Mouse (Mus musculus): ENCODE results near the gene Hes6. TPM values are rescaled to one million over a fixed set of nuclear protein-coding genes. Genes with fewer than 3 reads are reported as not detected.

The Hes6 gene
- total and polyA plus RNA-seq, 3 experiments, result 19.0 to 91.5 (median 42.2) TPM

DNA sequence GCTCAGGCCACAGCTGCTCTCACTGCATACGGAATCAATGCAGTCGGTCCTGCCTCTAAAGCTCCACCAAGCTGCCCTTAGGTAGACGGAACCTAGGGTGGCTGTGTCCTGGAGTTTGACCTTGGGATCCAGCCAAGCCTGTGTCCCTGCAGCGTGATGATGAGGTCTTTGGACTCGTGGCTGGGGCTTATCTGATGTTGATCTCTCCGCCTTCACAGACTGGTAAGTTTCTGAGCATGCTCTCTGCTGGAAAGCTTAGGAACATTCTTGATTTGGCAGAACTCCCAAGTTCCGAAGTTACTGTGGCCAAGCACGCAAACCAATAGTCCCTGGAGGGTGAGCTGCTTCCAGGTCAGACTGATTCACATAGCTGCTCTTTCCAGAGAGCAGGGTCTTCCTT is 32.2 kb upstream of the Hes6 start:
- Histone ChIP-seq H3K27me3 (ENCODE audit: insufficient read depth, low read length) (no peaks in the 10 kb centered on the region), H3K36me3 (replicated peaks) (peaks cover 99% of the 10 kb centered on the region), H3K9me3 (replicated peaks) (peaks cover 8% of the 10 kb centered on the region), H3K4me1 (ENCODE audit: insufficient read depth, low read depth, low read length) (peaks cover 20% of the 10 kb centered on the region), H3K4me3 (ENCODE audit: low read depth, low read length) (no peak overlapping the region)
- DNase-seq (ENCODE audit: low spot score) (no peak), ATAC-seq (ENCODE audit: extremely low read depth, insufficient number of reproducible peaks, low FRiP score, poor library complexity, severe bottlenecking) (no peak)
- TF ChIP-seq TAL1 (conservative IDR thresholded peaks at IDR 0.05; ENCODE audit: low read depth, low read length) (no peak; the same call in 1 of the 2 replicates), CTCF (IDR thresholded peaks at IDR 0.05; ENCODE audit: low read depth, low read length) (no peak), POLR2AphosphoS5 (IDR thresholded peaks at IDR 0.05; ENCODE audit: insufficient replicate concordance, low read depth, low read length) (no peak), GATA2 (IDR thresholded peaks at IDR 0.05; ENCODE audit: borderline replicate concordance, low read depth, low read length) (no peak), GATA1 (IDR thresholded peaks at IDR 0.05; ENCODE audit: borderline replicate concordance, low read length) (no peak)

DNA sequence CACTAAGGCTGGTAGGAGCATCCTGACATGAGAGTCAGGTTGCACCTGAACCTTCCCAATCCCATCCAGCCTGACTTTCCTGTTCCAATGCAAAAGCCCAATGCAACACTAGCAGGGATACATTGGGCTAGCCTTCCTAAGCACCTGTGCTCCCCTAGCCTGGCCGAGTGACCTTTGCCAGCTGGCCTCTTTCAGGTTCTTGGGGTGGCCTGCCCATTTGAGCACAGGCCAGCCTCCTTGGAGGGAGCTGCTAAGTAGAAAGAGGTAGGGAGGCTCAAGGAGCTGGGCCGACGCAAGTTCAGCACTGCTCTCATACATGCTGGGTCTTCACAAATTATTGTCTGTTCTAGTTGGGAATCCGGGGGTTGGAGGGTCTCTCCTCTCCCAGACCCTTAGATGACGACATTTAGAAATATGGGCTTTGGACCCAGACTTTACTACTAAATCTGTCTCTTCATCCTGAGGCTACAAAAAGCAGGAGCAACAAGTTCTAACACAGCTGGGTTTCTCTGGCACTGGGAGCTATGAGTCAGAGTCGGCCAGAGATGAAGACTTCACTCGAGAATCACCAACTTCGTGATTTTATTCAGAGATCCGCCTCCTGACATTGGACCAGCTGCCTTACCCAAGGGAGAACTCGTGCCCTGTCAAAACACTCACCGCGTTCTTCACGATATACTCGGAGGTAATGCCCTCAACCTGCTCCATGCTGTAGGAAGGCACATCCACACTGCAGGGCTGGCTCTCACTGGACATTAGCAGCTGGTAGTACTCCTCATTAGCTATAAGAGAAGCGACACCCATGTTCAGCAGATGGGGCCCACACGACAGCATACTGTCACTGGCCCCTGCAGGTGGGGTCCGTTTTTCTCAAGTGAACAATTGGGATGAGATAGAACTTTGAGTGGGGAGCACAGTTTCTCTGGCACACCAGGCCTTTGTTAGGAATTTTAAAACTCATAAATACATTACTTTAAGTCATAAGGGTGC is 31.3 kb upstream of the Hes6 start:
- TF ChIP-seq CTCF (IDR thresholded peaks at IDR 0.05; ENCODE audit: low read depth, low read length), result no peak
- TF ChIP-seq GATA1 (IDR thresholded peaks at IDR 0.05; ENCODE audit: borderline replicate concordance, low read length), result no peak
- TF ChIP-seq POLR2AphosphoS5 (IDR thresholded peaks at IDR 0.05; ENCODE audit: insufficient replicate concordance, low read depth, low read length), result no peak
- TF ChIP-seq GATA2 (IDR thresholded peaks at IDR 0.05; ENCODE audit: borderline replicate concordance, low read depth, low read length), result no peak
- no peak for TF ChIP-seq TAL1 (conservative IDR thresholded peaks at IDR 0.05; ENCODE audit: low read depth, low read length)
- Histone ChIP-seq H3K27me3 (ENCODE audit: insufficient read depth, low read length) (no peaks in the 10 kb centered on the region), H3K4me3 (ENCODE audit: low read depth, low read length) (no peak overlapping the region), H3K9me3 (replicated peaks) (peaks cover 8% of the 10 kb centered on the region), H3K4me1 (ENCODE audit: insufficient read depth, low read depth, low read length) (peaks cover 15% of the 10 kb centered on the region), H3K36me3 (replicated peaks) (peaks cover 99% of the 10 kb centered on the region)
- DNase-seq (ENCODE audit: low spot score) (no peak), ATAC-seq (ENCODE audit: extremely low read depth, insufficient number of reproducible peaks, low FRiP score, poor library complexity, severe bottlenecking) (no peak)

DNA sequence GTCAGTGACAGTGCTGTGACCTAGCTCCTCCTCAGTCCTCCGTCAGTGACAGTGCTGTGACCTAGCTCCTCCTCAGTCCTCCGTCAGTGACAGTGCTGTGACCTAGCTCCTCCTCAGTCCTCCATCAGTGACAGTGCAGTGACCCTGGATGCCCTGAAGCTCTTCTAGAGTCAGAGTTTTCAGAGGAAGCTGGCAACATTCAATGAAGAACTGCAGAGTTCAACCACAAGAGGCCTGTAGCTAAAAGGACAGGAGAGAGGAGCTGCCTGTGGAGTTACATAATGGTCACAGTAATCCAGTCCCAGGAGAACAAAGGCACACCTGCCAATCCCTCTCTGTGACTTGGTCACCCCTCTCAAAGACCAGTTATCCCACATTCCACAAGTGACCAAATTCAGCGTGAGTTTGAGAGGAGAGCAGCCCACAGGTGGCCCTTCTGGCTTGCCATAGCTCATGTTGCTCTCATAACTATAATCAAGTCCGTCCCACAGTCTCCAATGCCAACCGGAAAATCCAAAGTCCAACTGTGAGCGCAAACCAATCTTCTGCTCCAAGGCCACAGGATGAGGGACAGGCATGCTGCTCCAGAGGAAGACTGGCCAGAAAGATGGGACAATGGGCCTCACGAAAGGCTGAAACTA is 28.6 kb upstream of the Hes6 start:
- TF ChIP-seq CTCF (IDR thresholded peaks at IDR 0.05; ENCODE audit: low read depth, low read length) (no peak), POLR2AphosphoS5 (IDR thresholded peaks at IDR 0.05; ENCODE audit: insufficient replicate concordance, low read depth, low read length) (no peak), GATA1 (IDR thresholded peaks at IDR 0.05; ENCODE audit: borderline replicate concordance, low read length) (no peak), GATA2 (IDR thresholded peaks at IDR 0.05; ENCODE audit: borderline replicate concordance, low read depth, low read length) (no peak), TAL1 (conservative IDR thresholded peaks at IDR 0.05; ENCODE audit: low read depth, low read length) (no peak)
- H3K27me3 ChIP-seq (ENCODE audit: insufficient read depth, low read length), result no peaks in the 10 kb centered on the region
- DNase-seq (ENCODE audit: low spot score) (no peak), ATAC-seq (ENCODE audit: extremely low read depth, insufficient number of reproducible peaks, low FRiP score, poor library complexity, severe bottlenecking) (no peak)
- peaks cover 96% of the 10 kb centered on the region for H3K36me3 ChIP-seq (replicated peaks)
- H3K9me3 ChIP-seq (replicated peaks), result peaks cover 3% of the 10 kb centered on the region
- H3K4me3 ChIP-seq (ENCODE audit: low read depth, low read length), result no peak overlapping the region
- H3K4me1 ChIP-seq (ENCODE audit: insufficient read depth, low read depth, low read length), result no peaks in the 10 kb centered on the region

DNA sequence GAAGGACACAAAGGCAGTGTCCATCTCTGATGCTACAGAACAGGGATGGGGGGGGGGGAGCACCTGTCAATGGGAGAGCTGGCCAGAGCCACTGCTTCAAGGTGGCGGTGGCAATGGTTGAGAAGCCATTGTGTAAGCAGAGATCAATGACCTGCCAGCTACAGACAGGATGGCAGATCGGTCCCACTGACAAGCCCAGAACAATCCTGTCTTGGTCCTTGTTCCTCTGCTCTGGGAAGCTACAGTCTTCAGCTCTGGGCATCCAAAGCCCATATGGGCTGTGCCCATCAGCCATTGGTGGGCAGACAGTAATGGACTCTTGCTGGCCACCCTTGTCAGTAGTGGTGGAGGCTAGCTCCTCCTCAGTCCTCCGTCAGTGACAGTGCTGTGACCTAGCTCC is 28.0 kb upstream of the Hes6 start:
- ATAC-seq (ENCODE audit: extremely low read depth, insufficient number of reproducible peaks, low FRiP score, poor library complexity, severe bottlenecking), result no peak
- H3K4me1 ChIP-seq (ENCODE audit: insufficient read depth, low read depth, low read length), result no peaks in the 10 kb centered on the region
- peaks cover 96% of the 10 kb centered on the region for H3K36me3 ChIP-seq (replicated peaks)

DNA sequence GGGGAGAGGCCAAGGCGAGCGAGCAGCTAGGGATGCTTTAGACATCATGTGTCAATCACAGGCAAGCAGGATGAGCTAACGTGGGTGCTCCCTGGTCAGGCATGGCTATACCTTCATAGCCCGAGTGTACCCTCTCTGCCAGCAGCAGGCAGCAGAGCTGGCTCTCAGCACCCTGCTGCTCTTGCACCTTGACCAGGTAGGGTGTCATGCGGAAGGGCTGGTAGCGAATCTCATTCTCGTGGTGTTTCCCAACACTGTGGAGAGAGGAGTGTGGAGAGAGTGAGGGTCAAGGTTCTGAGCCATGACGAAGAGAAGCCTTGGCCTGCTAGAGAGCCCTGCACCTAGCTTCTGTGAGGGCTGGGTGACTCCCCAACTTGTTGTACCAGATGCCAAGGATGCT is 25.9 kb upstream of the Hes6 start:
- no peak for ATAC-seq (ENCODE audit: extremely low read depth, insufficient number of reproducible peaks, low FRiP score, poor library complexity, severe bottlenecking)
- DNase-seq (ENCODE audit: low spot score), result no peak
- TF ChIP-seq POLR2AphosphoS5 (IDR thresholded peaks at IDR 0.05; ENCODE audit: insufficient replicate concordance, low read depth, low read length), result no peak
- no peak for TF ChIP-seq GATA1 (IDR thresholded peaks at IDR 0.05; ENCODE audit: borderline replicate concordance, low read length)
- Histone ChIP-seq H3K27me3 (ENCODE audit: insufficient read depth, low read length) (no peaks in the 10 kb centered on the region), H3K36me3 (replicated peaks) (peaks cover 96% of the 10 kb centered on the region), H3K9me3 (replicated peaks) (no peaks in the 10 kb centered on the region), H3K4me3 (ENCODE audit: low read depth, low read length) (no peak overlapping the region), H3K4me1 (ENCODE audit: insufficient read depth, low read depth, low read length) (peaks cover 4% of the 10 kb centered on the region; the same call in 1 of the 2 replicates)

More for the DNA sequence above, 28.0 kb upstream of the Hes6 start:
- DNase-seq (ENCODE audit: low spot score), result no peak
- Histone ChIP-seq H3K9me3 (replicated peaks) (no peaks in the 10 kb centered on the region), H3K4me3 (ENCODE audit: low read depth, low read length) (no peak overlapping the region), H3K27me3 (ENCODE audit: insufficient read depth, low read length) (no peaks in the 10 kb centered on the region)
- no peak for TF ChIP-seq CTCF (IDR thresholded peaks at IDR 0.05; ENCODE audit: low read depth, low read length)
- no peak for TF ChIP-seq GATA2 (IDR thresholded peaks at IDR 0.05; ENCODE audit: borderline replicate concordance, low read depth, low read length)
- TF ChIP-seq TAL1 (conservative IDR thresholded peaks at IDR 0.05; ENCODE audit: low read depth, low read length), result no peak
- no peak for TF ChIP-seq GATA1 (IDR thresholded peaks at IDR 0.05; ENCODE audit: borderline replicate concordance, low read length)
- TF ChIP-seq POLR2AphosphoS5 (IDR thresholded peaks at IDR 0.05; ENCODE audit: insufficient replicate concordance, low read depth, low read length), result no peak

DNA sequence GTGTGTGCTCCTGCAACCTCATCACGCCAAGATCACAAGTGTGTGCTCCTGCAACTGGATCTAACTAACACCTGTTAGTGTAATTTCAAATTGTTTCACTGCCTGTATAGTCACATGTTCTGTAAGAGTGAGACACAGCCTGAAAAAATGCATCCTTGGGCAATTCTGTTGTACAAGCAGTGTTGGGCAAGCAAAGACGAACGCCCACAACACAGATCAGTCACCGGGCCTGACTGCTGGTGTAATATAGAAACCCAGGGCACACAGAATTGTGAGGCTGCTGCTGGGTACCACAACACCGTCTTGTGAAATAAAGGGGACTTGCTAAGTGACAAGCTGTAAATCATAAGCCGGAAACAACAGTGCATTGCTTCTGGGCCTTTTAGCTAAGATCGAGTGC is 23.7 kb upstream of the Hes6 start:
- Histone ChIP-seq H3K36me3 (replicated peaks) (peaks cover 96% of the 10 kb centered on the region), H3K4me1 (ENCODE audit: insufficient read depth, low read depth, low read length) (peaks cover 4% of the 10 kb centered on the region; the same call in 1 of the 2 replicates)
- no peak for ATAC-seq (ENCODE audit: extremely low read depth, insufficient number of reproducible peaks, low FRiP score, poor library complexity, severe bottlenecking)

More for the DNA sequence above, 23.7 kb upstream of the Hes6 start:
- Histone ChIP-seq H3K9me3 (replicated peaks) (no peaks in the 10 kb centered on the region), H3K4me3 (ENCODE audit: low read depth, low read length) (no peak overlapping the region), H3K27me3 (ENCODE audit: insufficient read depth, low read length) (no peaks in the 10 kb centered on the region)
- TF ChIP-seq TAL1 (conservative IDR thresholded peaks at IDR 0.05; ENCODE audit: low read depth, low read length) (no peak), GATA2 (IDR thresholded peaks at IDR 0.05; ENCODE audit: borderline replicate concordance, low read depth, low read length) (no peak), CTCF (IDR thresholded peaks at IDR 0.05; ENCODE audit: low read depth, low read length) (no peak), POLR2AphosphoS5 (IDR thresholded peaks at IDR 0.05; ENCODE audit: insufficient replicate concordance, low read depth, low read length) (no peak), GATA1 (IDR thresholded peaks at IDR 0.05; ENCODE audit: borderline replicate concordance, low read length) (no peak)
- no peak for DNase-seq (ENCODE audit: low spot score)

All from G1E (cell line).